Mouse (Mus musculus) forebrain, embryonic 16.5 days (tissue): ENCODE measurements at regions not wholly inside any gene's neighbourhood (a gene's known extent, or its start where the extent isn't known, plus 50 kb on each side); places are given as distances from the start of the nearest gene placed in this dataset.

Experiments used
- ATAC-seq: fragments of 200-750 bp; cut with Nextera tagmentation; 2 replicates; pipeline ENCODE4 v1.8.0; 2017; ENCODE audit warnings: mild to moderate bottlenecking, moderate library complexity
- H3K27ac ChIP-seq: fragments of 300-500 bp; sonication (generic); 2 replicates; pipeline ENCODE4 v1.5.1; 2014; ENCODE audit warnings: low read length, control low read depth
- H3K27me3 ChIP-seq: fragments of 300-500 bp; sonication (generic); replicated peaks from 2 replicates; pipeline ENCODE4 v1.6.1; 2014; ENCODE audit warnings: low read length; ENCODE audit not compliant: control insufficient read depth, insufficient read depth
- H3K36me3 ChIP-seq: fragments of 300-500 bp; sonication (generic); 2 replicates; pipeline ENCODE4 v1.6.1; 2014; ENCODE audit not compliant: control insufficient read depth, insufficient read depth
- H3K4me1 ChIP-seq: fragments of 300-500 bp; sonication (generic); replicated peaks from 2 replicates; pipeline ENCODE4 v1.6.1; 2014; ENCODE audit warnings: low read length; ENCODE audit not compliant: control insufficient read depth, insufficient read depth
- H3K4me2 ChIP-seq: fragments of 300-500 bp; sonication (generic); 2 replicates; pipeline ENCODE4 v1.6.1; 2014; ENCODE audit warnings: mild to moderate bottlenecking, low read length, control low read depth
- H3K4me3 ChIP-seq: fragments of 300-500 bp; sonication (generic); replicated peaks from 2 replicates; pipeline ENCODE4 v1.5.1; 2014; ENCODE audit warnings: mild to moderate bottlenecking, low read length, control low read depth
- H3K9ac ChIP-seq: fragments of 300-500 bp; sonication (generic); replicated peaks from 2 replicates; pipeline ENCODE4 v1.6.1; 2014; ENCODE audit warnings: low read depth, low read length, control low read depth
- H3K9me3 ChIP-seq: fragments of 300-500 bp; sonication (generic); 2 replicates; pipeline ENCODE4 v1.6.1; 2016; ENCODE audit warnings: low read length; ENCODE audit not compliant: control insufficient read depth
- WGBS: fragments of 180-500 bp; shearing (Covaris S2); extraction: QIAGEN DNeasy Blood & Tissue Kit; methylation state at CpG from one replicate; pipeline ENCODE4 v1.1.7; 2014; 5-methylcytosine and 5-hydroxymethylcytosine counted together

DNA sequence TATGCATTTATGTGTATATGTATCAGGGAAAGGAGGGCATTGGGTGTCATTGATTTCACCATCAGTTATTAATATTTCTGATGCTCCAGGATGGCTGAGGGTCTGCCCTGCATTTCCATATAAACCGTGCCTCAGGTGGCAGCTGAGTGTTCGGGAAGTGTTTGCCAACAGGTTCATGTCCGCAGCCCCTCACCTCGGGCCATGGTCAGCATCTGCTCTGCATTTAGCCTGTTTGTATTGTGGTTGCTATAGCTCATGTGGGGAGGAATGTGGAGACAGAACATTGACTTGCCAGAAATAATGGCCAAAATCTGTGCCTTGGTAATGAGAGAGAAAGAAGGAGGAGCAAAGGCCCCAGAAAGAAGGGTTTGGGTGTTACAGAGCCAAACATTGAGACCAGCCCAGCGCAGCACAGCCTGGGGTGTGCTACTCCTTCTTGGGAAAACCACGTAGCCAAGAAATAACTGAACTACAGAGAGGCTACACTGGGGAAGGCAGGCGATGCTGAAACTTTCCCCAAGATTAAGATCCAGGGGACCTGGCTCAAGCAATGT, 338.0 kb downstream of the Agtpbp1 start:
- peaks cover 9% of the 10 kb centered on the region for H3K4me1 ChIP-seq
- H3K9ac ChIP-seq, result no peak overlapping the region
- H3K4me2 ChIP-seq, result no peak overlapping the region
- H3K9me3 ChIP-seq, result no peaks in the 10 kb centered on the region
- no peaks in the 10 kb centered on the region for H3K36me3 ChIP-seq
- ATAC-seq, result no peak
- no peaks in the 10 kb centered on the region for H3K27me3 ChIP-seq
- H3K27ac ChIP-seq, result no peak overlapping the region
- WGBS, result 86% methylated on average over 7 of the region's 7 CpGs
- no peak overlapping the region for H3K4me3 ChIP-seq

DNA sequence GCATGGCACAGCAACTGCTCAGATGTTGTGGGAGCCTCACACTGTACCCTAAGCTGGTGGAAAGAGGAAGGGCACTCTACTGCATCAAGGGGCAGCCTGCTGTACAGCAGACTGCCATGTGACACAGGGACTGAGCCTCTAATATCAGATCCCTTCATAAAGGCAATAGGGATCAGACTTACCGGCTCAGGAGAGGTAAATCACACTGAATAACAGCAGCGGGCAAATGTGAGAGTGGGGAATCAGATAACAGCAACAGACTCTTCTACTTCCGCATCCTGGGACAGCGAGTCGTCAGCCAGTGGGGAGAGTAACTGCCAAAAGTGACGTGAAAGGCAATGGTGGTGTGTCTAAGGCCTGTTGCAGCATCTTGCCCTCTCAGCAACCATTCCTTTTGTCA, 339.0 kb downstream of the Agtpbp1 start:
- no peak overlapping the region for H3K9ac ChIP-seq
- H3K4me1 ChIP-seq, result peaks cover under 1% of the 10 kb centered on the region
- no peak overlapping the region for H3K4me2 ChIP-seq
- no peaks in the 10 kb centered on the region for H3K9me3 ChIP-seq
- no peak overlapping the region for H3K4me3 ChIP-seq
- WGBS, result 75% methylated on average over 6 of the region's 6 CpGs
- no peak overlapping the region for H3K27ac ChIP-seq
- ATAC-seq, result no peak
- H3K36me3 ChIP-seq, result no peaks in the 10 kb centered on the region
- H3K27me3 ChIP-seq, result no peaks in the 10 kb centered on the region

DNA sequence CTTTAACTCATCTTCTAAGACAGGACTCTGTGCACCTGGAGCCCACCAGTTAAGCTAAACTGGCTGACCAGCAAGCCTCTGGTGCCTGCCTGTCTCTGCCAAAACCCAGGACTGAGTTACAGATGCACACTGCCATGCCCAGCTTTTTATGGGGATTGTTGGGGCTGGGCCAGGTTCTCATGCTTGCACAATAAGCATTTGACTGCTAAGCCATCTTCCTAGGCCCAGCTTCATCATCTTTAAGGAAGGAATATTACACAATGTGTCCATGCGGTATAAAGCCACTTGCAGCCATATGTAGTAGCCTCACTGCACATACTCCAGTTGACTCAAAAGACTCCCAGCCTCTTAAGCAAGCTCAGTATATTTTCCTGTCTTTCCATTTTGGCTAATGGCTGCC, 340.4 kb downstream of the Agtpbp1 start:
- no peak for ATAC-seq
- Histone ChIP-seq H3K9me3 (no peaks in the 10 kb centered on the region), H3K4me3 (no peak overlapping the region), H3K9ac (no peak overlapping the region), H3K27me3 (no peaks in the 10 kb centered on the region), H3K4me1 (no peaks in the 10 kb centered on the region), H3K4me2 (no peak overlapping the region), H3K27ac (no peak overlapping the region), H3K36me3 (no peaks in the 10 kb centered on the region)
- 100% methylated on average over 1 of the region's 1 CpGs for WGBS

DNA sequence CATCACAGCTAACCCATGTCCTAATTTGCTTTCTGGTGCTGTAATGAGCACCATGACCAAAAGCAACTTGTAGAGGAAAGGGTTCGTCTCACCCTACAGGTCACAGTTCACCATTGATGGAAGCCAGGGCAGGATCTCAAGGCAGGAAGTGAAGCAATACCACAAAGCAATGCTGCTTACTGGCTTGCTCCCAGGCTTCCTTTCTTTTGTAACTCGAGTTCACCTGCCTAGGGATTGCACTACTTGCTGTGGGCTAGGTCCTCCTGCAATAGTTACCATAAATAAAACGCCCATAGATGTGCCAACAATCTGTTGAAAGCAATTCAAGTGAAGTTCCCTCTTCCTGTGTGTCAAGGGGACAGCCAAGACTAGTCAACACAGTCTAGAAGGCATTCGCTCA, 342.4 kb downstream of the Agtpbp1 start:
- H3K9me3 ChIP-seq, result no peaks in the 10 kb centered on the region
- no peak overlapping the region for H3K27ac ChIP-seq
- H3K4me1 ChIP-seq, result peaks cover 7% of the 10 kb centered on the region
- no peaks in the 10 kb centered on the region for H3K27me3 ChIP-seq
- H3K9ac ChIP-seq, result no peak overlapping the region
- no peak overlapping the region for H3K4me3 ChIP-seq
- WGBS, result 68% methylated on average over 4 of the region's 4 CpGs
- H3K36me3 ChIP-seq, result no peaks in the 10 kb centered on the region
- no peak for ATAC-seq
- H3K4me2 ChIP-seq, result no peak overlapping the region

DNA sequence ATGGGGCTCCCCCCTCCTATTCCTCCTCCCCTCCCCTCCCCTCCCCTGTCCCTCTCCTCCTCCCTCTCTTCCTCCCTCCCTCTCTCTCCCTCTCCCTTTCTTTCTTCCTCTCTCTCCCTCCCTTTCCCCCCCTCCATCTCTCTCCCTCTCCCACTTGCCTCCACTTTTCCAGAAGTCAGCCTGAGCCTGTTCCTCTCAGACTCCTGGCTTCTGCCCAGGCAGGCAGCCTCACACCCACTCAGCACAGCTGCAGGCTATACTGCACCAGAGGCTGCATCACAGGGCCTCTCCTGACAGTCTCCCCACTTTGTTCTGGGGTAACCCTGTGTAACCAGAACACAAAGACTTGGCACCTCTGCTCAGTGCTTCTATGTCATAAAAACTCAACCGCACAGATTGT, 346.3 kb downstream of the Agtpbp1 start:
- H3K4me2 ChIP-seq, result no peak overlapping the region
- peaks cover 7% of the 10 kb centered on the region for H3K4me1 ChIP-seq
- no peak overlapping the region for H3K4me3 ChIP-seq
- H3K27me3 ChIP-seq, result no peaks in the 10 kb centered on the region
- ATAC-seq, result peak; percentile 72
- no peaks in the 10 kb centered on the region for H3K36me3 ChIP-seq
- 69% methylated on average over 1 of the region's 1 CpGs for WGBS
- H3K27ac ChIP-seq, result peak overlapping the region; percentile 19; the same call in 1 of the 2 replicates
- H3K9me3 ChIP-seq, result no peaks in the 10 kb centered on the region
- H3K9ac ChIP-seq, result no peak overlapping the region

DNA sequence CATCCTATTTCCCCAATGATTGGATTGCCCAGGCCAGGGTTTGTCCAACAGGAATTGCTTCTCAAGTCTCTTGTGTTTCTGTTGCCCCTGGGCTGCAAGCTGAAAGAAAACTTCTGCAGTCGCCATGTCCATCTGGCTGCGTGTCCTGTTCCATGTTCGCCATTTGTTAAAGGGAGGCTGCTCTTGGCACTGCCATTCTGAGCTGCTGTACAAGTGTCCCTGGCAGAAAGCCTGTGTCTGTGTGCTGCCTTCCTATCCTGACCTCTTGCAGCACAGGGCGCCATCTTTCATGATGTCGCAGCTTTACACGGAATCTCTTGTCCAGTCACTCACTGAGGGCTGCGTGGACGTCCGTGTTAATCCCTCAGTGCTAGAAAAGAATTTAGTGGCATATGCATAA, 349.2 kb downstream of the Agtpbp1 start:
- H3K9ac ChIP-seq, result no peak overlapping the region
- no peak overlapping the region for H3K4me3 ChIP-seq
- ATAC-seq, result no peak
- no peaks in the 10 kb centered on the region for H3K9me3 ChIP-seq
- H3K27me3 ChIP-seq, result no peaks in the 10 kb centered on the region
- H3K36me3 ChIP-seq, result no peaks in the 10 kb centered on the region
- H3K4me1 ChIP-seq, result peaks cover 7% of the 10 kb centered on the region
- no peak overlapping the region for H3K4me2 ChIP-seq
- no peak overlapping the region for H3K27ac ChIP-seq
- 70% methylated on average over 9 of the region's 9 CpGs for WGBS

DNA sequence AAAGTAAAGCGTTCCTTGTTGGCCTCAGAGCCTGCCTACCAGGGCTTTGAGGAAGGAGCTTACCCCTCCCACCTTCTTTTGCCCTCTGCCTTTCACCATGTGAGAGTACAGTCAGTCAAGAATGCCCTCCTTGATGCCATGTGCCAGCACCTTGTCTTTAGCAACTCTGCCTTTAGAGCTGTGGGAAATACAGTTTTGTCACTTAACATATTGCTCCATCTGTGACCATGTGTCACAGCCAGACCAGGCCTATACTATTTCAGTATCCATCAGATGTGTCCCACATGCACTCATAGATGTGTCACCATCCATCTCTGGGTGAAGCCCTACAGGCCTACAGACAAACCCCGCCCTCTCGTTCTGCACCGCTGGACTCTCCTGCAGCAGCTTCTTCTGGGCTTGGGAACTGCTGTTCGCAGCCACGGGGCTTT, 355.9 kb downstream of the Agtpbp1 start:
- ATAC-seq, result no peak
- H3K36me3 ChIP-seq, result no peaks in the 10 kb centered on the region
- WGBS, result 94% methylated on average over 6 of the region's 6 CpGs
- H3K27ac ChIP-seq, result no peak overlapping the region
- no peaks in the 10 kb centered on the region for H3K27me3 ChIP-seq
- H3K9me3 ChIP-seq, result no peaks in the 10 kb centered on the region
- no peak overlapping the region for H3K4me2 ChIP-seq
- H3K9ac ChIP-seq, result no peak overlapping the region
- H3K4me3 ChIP-seq, result no peak overlapping the region
- no peaks in the 10 kb centered on the region for H3K4me1 ChIP-seq

DNA sequence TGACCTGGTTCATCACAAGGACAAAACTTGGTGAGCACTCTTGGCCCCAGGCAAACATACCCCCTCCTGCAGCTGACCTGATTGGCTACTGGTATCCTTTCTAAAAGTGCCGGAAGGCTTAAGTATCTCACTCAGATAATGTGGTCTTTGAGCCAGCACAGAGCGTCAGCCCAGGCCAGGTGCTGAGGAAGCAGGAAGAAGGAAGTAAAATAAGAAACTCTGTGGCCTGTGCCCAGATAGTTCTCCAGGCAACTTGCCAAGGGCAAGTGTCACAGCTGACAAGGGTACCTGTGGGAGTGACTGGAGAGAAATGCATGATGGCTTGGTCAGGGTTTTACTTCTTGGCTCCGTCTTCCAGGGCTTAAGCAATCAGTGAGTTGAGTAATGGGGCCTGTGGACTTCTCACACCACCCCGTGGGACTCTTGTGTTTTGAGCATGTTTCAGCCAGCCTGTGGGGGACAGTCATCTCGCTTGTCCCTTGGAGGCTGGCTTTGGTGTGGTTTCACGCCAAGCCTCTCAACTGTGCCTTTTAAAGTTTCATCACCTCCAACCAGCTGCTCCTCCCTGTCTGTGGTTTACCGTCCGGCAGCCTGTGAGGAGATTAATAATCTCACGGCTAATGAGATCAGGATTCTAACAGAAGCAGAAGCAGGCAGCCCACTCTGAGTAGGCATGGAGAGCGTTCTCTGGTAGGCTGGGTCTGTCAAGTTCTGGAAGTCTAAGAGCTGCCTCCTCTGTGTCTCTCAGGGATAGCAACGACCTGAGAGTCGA, 356.8 kb downstream of the Agtpbp1 start:
- no peak overlapping the region for H3K27ac ChIP-seq
- 70% methylated on average over 12 of the region's 12 CpGs for WGBS
- no peak for ATAC-seq
- H3K36me3 ChIP-seq, result no peaks in the 10 kb centered on the region
- H3K9me3 ChIP-seq, result no peaks in the 10 kb centered on the region
- no peak overlapping the region for H3K4me2 ChIP-seq
- no peaks in the 10 kb centered on the region for H3K4me1 ChIP-seq
- no peaks in the 10 kb centered on the region for H3K27me3 ChIP-seq
- no peak overlapping the region for H3K9ac ChIP-seq
- H3K4me3 ChIP-seq, result no peak overlapping the region

DNA sequence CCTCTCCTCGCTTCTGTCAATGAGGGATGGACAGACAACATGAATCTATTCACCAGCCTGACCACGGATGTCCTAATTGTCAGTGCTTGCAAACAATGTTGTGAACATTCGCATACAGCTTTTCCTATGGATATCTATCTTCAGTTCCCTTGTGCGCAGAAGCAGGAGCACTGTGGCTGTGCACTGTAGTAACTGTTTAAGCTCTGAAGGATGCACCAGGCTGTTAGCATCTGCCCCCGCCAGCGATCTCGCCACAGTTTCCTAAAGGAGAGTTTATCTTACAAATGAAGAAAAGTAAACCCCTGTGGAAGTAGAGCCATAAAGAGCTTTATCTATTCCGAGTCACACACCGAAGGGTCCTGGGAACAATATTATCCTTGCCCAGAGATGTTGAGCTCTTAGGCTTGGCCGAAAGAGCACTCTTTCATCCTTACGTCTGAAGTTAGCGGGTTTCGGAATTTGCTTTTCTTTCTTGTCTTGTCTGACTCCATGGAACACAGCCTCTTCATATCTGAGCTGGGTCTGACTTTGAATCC, 357.4 kb downstream of the Agtpbp1 start:
- no peak for ATAC-seq
- H3K27ac ChIP-seq, result no peak overlapping the region
- 94% methylated on average over 13 of the region's 13 CpGs for WGBS
- no peaks in the 10 kb centered on the region for H3K27me3 ChIP-seq
- no peaks in the 10 kb centered on the region for H3K9me3 ChIP-seq
- H3K4me1 ChIP-seq, result no peaks in the 10 kb centered on the region
- no peaks in the 10 kb centered on the region for H3K36me3 ChIP-seq
- H3K9ac ChIP-seq, result no peak overlapping the region
- no peak overlapping the region for H3K4me2 ChIP-seq
- H3K4me3 ChIP-seq, result no peak overlapping the region
